Mouse (Mus musculus) testis, postnatal 14 days (tissue): ENCODE data around the gene Tmem234.

Source experiments
- DNase-seq: peaks from one replicate; pipeline ENCODE4 v3.0.0; 2021; ENCODE audit warnings: low spot score

Tmem234 gene

GRCm38 (mm10) chr4:129672083-129672877 is 71.8 kb downstream of the Tmem234 start, which contains the start of gene Kpna6:
Gene Kpna6 (minus strand): TSS chr4:129672767.
- DNase-seq = peak; percentile 91

- DNase-seq = no peak
Measured at GRCm38 (mm10) chr4:129672878-129673449, 72.5 kb downstream of the Tmem234 start.
